Mouse (Mus musculus) midbrain, embryonic 11.5 days (tissue): ENCODE measurements around the gene Gm29776. TPM values are rescaled to one million over a fixed set of nuclear protein-coding genes. Genes with fewer than 3 reads are reported as not detected.

ENCODE experiments used
- ATAC-seq: fragments of 200-750 bp; cut with Nextera tagmentation; 2 replicates; pipeline ENCODE4 v1.8.0; 2017; ENCODE audit warnings: moderate TSS enrichment, moderate library complexity; ENCODE audit not compliant: low FRiP score
- DNase-seq: peaks from one replicate; pipeline ENCODE4 v3.0.0; 2015; ENCODE audit warnings: low spot score; ENCODE audit errors: missing footprints
- H3K27ac ChIP-seq: fragments of 300-500 bp; sonication (generic); 2 replicates; pipeline ENCODE4 v1.5.1; 2014; ENCODE audit warnings: low read depth, low read length
- H3K27me3 ChIP-seq: fragments of 300-500 bp; sonication (generic); 2 replicates; pipeline ENCODE4 v1.6.1; 2014; ENCODE audit warnings: mild to moderate bottlenecking, low read length, moderate library complexity, mixed read lengths; ENCODE audit not compliant: control insufficient read depth, insufficient read depth
- H3K36me3 ChIP-seq: fragments of 300-500 bp; sonication (generic); 2 replicates; pipeline ENCODE4 v1.6.1; 2014; ENCODE audit warnings: mild to moderate bottlenecking, low read length, moderate library complexity, mixed read lengths; ENCODE audit not compliant: control insufficient read depth, insufficient read depth
- H3K4me1 ChIP-seq: fragments of 300-500 bp; sonication (generic); 2 replicates; pipeline ENCODE4 v1.6.1; 2014; ENCODE audit warnings: low read length; ENCODE audit not compliant: control insufficient read depth, insufficient read depth
- H3K4me2 ChIP-seq: fragments of 300-500 bp; sonication (generic); 2 replicates; pipeline ENCODE4 v1.6.1; 2014; ENCODE audit warnings: mild to moderate bottlenecking, moderate library complexity
- H3K4me3 ChIP-seq: fragments of 300-500 bp; sonication (generic); 2 replicates; pipeline ENCODE4 v1.5.1; 2014; ENCODE audit warnings: low read depth, low read length
- H3K9ac ChIP-seq: fragments of 300-500 bp; sonication (generic); 2 replicates; pipeline ENCODE4 v1.6.1; 2014; ENCODE audit warnings: low read length
- H3K9me3 ChIP-seq: fragments of 300-500 bp; sonication (generic); 2 replicates; pipeline ENCODE4 v1.6.1; 2016; ENCODE audit warnings: low read length; ENCODE audit not compliant: control insufficient read depth
- WGBS: fragments of 180-500 bp; shearing (Covaris S2); extraction: QIAGEN DNeasy Blood & Tissue Kit; methylation state at CpG from one replicate; pipeline ENCODE4 v1.1.7; 2014; 5-methylcytosine and 5-hydroxymethylcytosine counted together
- polyA plus RNA-seq: library from polyadenylated mRNA; unstranded; fragments of >200 nt; fragmentation: Nextera tagmentation; extraction: Ambion mirVana; gene quantifications from 2 replicates; pipeline ENCODE4 v1.2.1, GENCODE M21; 2014

Gm29776 gene
- 0.11 and 0.22 TPM in 2 replicates for polyA plus RNA-seq

DNA sequence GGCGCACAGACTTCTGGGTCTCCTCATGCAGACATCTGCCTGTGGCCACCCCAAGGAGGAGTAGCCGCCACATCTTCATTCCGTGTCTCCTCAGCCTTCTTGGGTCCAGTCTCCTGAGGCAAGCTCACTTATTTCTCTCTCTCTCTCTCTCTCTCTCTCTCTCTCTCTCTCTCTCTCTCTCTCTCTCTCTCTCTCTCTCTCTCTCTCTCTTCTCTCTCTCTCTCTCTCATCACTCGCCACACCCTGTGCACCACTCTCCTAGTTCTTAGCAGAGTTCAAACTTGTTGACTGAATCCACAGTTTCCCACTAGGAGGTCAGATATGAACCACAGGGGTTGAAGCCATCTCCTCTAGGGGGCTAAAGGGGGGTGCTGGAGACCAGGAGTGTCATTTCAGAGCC is at the start of gene Gm29776:
Gm29776 (minus strand) TSS at position 101 of the 400 bp plus-strand sequence.
- Histone ChIP-seq H3K4me2 (no peak within 1 kb of the TSS), H3K36me3 (0 out of 2 replicates have a peak, but pooled peaks cover 2% of the 10 kb centered on the region), H3K9me3 (no peaks in the 10 kb centered on the region), H3K27ac (no peak within 1 kb of the TSS), H3K9ac (no peak within 1 kb of the TSS), H3K4me3 (no peak within 1 kb of the TSS), H3K4me1 (no peaks in the 10 kb centered on the region), H3K27me3 (no peaks in the 10 kb centered on the region)
- WGBS, result 69% methylated on average over 4 of the region's 4 CpGs
- ATAC-seq (no peak), DNase-seq (no peak)

DNA sequence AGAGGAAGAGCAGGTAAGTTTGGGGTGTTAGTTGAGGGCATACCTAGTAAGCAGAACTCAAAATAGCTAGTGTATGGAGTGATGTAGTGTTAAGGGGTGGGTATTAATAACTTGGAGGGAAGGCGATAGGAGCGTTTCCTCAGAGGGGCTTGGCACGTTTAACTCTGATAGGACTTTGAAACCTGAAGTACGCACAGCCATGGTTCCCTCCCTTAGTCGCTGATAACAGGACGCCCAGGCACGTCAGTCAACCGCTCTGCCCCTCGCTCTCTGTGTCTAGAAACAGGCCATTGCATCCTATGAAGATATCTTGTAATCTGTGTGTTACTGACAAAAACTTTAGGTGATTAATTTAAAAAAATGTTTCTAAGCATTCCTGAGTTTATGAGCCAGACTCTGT is 47.4 kb upstream of the Gm29776 start:
- H3K27me3 ChIP-seq, result no peaks in the 10 kb centered on the region
- H3K9me3 ChIP-seq, result no peaks in the 10 kb centered on the region
- no peaks in the 10 kb centered on the region for H3K4me1 ChIP-seq
- DNase-seq, result no peak
- no peak overlapping the region for H3K9ac ChIP-seq
- 92% methylated on average over 9 of the region's 9 CpGs for WGBS
- no peak overlapping the region for H3K4me2 ChIP-seq
- H3K27ac ChIP-seq, result no peak overlapping the region
- no peak for ATAC-seq
- H3K4me3 ChIP-seq, result no peak overlapping the region
- no peaks in the 10 kb centered on the region for H3K36me3 ChIP-seq

DNA sequence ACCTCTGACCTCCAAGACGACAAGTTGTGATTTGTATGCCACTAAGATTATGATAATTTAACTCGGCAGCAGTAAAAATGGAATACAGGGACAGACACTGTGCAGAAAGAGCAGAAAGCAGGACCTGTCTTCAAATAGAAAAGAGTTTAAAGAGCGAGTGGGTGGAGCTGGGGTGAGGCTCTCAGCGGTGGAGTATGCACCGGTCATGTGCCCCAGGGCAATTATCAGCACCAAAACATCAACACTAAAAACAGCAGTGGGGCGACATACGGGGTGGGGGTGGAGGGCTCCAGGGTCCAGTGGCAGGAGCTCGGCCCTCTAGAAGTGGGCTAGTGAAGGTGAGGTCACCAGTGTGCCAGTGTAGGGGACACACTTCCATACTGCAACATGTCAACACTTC is 45.8 kb upstream of the Gm29776 start:
- no peaks in the 10 kb centered on the region for H3K4me1 ChIP-seq
- H3K4me2 ChIP-seq, result no peak overlapping the region
- no peaks in the 10 kb centered on the region for H3K9me3 ChIP-seq
- H3K27ac ChIP-seq, result no peak overlapping the region
- H3K27me3 ChIP-seq, result no peaks in the 10 kb centered on the region
- 76% methylated on average over 8 of the region's 8 CpGs for WGBS
- no peaks in the 10 kb centered on the region for H3K36me3 ChIP-seq
- DNase-seq (no peak), ATAC-seq (no peak)
- no peak overlapping the region for H3K9ac ChIP-seq
- H3K4me3 ChIP-seq, result no peak overlapping the region

- no peak for ATAC-seq
- 77% methylated on average over 2 of the region's 2 CpGs for WGBS
- Histone ChIP-seq H3K4me2 (no peak overlapping the region), H3K9me3 (no peaks in the 10 kb centered on the region), H3K4me1 (peaks cover 4% of the 10 kb centered on the region), H3K4me3 (no peak overlapping the region), H3K9ac (no peak overlapping the region), H3K36me3 (no peaks in the 10 kb centered on the region), H3K27ac (no peak overlapping the region), H3K27me3 (no peaks in the 10 kb centered on the region; the same call in 1 of the 2 replicates)
- DNase-seq, result no peak
Observed at GRCm38 (mm10) chr14:54742375-54742774, 43.7 kb upstream of the Gm29776 start.

DNA sequence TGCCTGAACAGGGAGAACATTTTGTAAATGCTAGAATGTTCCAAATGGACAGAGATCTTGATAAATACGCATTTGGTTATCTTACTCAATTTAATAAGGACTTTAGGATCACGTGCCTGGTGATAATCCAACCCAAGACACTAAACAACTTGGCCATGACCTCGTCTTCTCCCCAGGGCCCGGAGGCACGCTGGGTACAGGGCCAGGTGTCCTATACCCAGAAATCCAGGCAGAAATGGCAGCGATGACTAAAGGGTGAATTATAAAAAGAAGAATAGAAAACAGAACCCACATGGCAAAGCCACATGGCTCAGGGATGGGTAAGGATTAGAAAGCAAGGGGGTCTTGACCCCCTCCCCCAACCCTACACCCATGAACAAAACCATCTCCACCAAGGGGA is 43.1 kb upstream of the Gm29776 start:
- H3K27me3 ChIP-seq, result no peaks in the 10 kb centered on the region; the same call in 1 of the 2 replicates
- no peak overlapping the region for H3K9ac ChIP-seq
- no peaks in the 10 kb centered on the region for H3K9me3 ChIP-seq
- H3K4me1 ChIP-seq, result peaks cover 10% of the 10 kb centered on the region
- no peaks in the 10 kb centered on the region for H3K36me3 ChIP-seq
- no peak overlapping the region for H3K4me2 ChIP-seq
- H3K4me3 ChIP-seq, result no peak overlapping the region
- 87% methylated on average over 6 of the region's 6 CpGs for WGBS
- ATAC-seq (no peak), DNase-seq (no peak)
- no peak overlapping the region for H3K27ac ChIP-seq

DNA sequence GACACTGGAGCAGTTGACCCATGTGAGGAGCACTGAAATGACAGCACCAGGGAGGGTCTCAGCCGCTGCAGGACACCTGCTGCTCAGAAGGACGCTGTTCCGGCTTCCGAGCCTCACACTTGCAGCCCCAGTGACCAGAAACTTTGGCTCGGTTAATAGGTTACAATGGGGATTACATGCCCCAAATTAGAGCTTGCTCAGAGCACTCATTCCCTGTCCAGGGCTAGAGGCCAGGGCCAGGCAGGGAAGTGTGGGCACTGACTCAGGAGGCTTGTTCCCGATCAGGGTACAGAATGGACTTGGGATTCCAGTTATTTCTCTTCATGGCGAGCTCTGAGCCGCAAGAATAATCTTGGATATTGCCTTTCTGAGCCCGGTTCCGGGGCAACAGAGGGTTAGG is 39.0 kb upstream of the Gm29776 start:
- WGBS, result 40% methylated on average over 10 of the region's 10 CpGs
- no peak for ATAC-seq

DNA sequence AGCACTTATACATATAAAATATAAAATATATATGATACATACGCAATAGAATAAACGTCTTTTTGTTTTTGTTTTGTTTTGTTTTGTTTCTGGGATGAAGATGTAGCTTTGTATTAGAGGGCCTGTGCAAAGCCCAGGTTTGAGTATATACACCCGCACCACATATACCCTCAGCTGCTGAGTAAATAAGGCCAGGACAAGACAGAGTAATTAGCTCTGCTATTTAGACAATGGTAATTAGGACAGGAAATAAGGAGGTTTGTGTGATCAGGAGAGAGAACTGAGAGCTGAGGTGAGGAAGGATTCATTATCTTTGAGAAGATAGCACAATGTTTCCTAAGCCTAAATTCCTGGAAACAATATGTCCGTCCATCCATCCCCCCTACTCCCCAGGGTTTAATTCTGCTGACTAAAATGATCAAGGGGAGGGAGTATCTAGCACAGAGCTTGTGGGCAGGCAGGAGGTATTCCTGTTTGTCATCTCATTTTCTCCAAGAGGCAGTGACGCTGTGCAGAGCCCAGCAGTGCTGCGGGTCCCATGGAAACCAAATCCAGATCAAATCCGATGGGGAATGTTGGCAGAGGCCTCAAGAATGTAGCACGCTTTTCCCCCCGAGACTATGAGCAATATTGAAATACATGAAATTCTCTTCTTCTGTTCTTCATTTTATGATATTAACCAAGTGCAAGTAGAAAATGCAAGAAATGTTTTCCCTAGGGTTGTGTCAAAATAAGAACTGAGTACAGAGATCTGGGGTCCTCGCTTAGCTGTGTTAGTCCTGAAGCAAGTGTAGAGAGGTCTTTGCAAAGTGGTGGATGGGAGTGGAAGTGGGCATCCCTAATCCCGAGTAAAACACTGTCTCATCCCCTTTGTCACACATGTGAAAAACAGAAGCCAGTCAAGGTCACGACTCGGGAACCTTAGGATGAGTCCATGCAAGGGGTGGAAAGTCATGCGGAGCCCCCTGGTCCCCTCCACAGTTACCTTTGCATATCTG is 38.2 kb upstream of the Gm29776 start:
- H3K9ac ChIP-seq, result no peak overlapping the region
- no peak overlapping the region for H3K27ac ChIP-seq
- H3K4me2 ChIP-seq, result no peak overlapping the region
- H3K36me3 ChIP-seq, result no peaks in the 10 kb centered on the region
- peaks cover 11% of the 10 kb centered on the region for H3K4me1 ChIP-seq
- ATAC-seq (peak; percentile 79), DNase-seq (peak; percentile 89)
- no peaks in the 10 kb centered on the region for H3K9me3 ChIP-seq
- H3K27me3 ChIP-seq, result no peaks in the 10 kb centered on the region; the same call in none of the 2 replicates
- 39% methylated on average over 14 of the region's 14 CpGs for whole genome bisulfite sequencing
- no peak overlapping the region for H3K4me3 ChIP-seq

More for the DNA sequence above, 39.0 kb upstream of the Gm29776 start:
- H3K4me1 ChIP-seq, result peaks cover 11% of the 10 kb centered on the region
- no peak overlapping the region for H3K27ac ChIP-seq
- no peaks in the 10 kb centered on the region; the same call in none of the 2 replicates for H3K27me3 ChIP-seq
- no peaks in the 10 kb centered on the region for H3K9me3 ChIP-seq
- no peak for DNase-seq
- H3K36me3 ChIP-seq, result no peaks in the 10 kb centered on the region
- no peak overlapping the region for H3K4me2 ChIP-seq
- H3K4me3 ChIP-seq, result no peak overlapping the region
- H3K9ac ChIP-seq, result no peak overlapping the region

GRCm38 (mm10) chr14:54735221-54735620 is 36.6 kb upstream of the Gm29776 start:
- Histone ChIP-seq H3K36me3 (no peaks in the 10 kb centered on the region), H3K27me3 (no peaks in the 10 kb centered on the region; the same call in none of the 2 replicates), H3K4me3 (no peak overlapping the region), H3K27ac (no peak overlapping the region), H3K4me2 (no peak overlapping the region), H3K9ac (no peak overlapping the region), H3K4me1 (peaks cover 11% of the 10 kb centered on the region), H3K9me3 (no peaks in the 10 kb centered on the region)
- DNase-seq, result no peak
- WGBS, result 81% methylated on average over 4 of the region's 4 CpGs
- ATAC-seq, result no peak

GRCm38 (mm10) chr14:54734004-54734403 is 35.4 kb upstream of the Gm29776 start:
- no peak overlapping the region for H3K4me2 ChIP-seq
- 80% methylated on average over 4 of the region's 4 CpGs for WGBS
- no peak overlapping the region for H3K9ac ChIP-seq
- H3K27ac ChIP-seq, result no peak overlapping the region
- no peak overlapping the region for H3K4me3 ChIP-seq
- no peaks in the 10 kb centered on the region for H3K9me3 ChIP-seq
- ATAC-seq, result no peak
- no peaks in the 10 kb centered on the region; the same call in none of the 2 replicates for H3K27me3 ChIP-seq
- no peaks in the 10 kb centered on the region for H3K36me3 ChIP-seq
- peaks cover 11% of the 10 kb centered on the region for H3K4me1 ChIP-seq
- no peak for DNase-seq
